Mouse (Mus musculus) limb, embryonic 13.5 days (tissue): Measurements from ENCODE around the gene Lpcat4. TPM values are rescaled to one million over a fixed set of nuclear protein-coding genes. Genes with fewer than 3 reads are reported as not detected.

Experiments used
- ATAC-seq: fragments of 200-750 bp; cut with Nextera tagmentation; 2 replicates; pipeline ENCODE4 v1.8.0; 2017; ENCODE audit warnings: low read depth, moderate number of reproducible peaks, moderate TSS enrichment; ENCODE audit not compliant: low FRiP score
- H3K27ac ChIP-seq: fragments of 300-500 bp; sonication (generic); 2 replicates; pipeline ENCODE4 v1.5.1; 2015; ENCODE audit warnings: inconsistent platforms, mild to moderate bottlenecking, moderate library complexity
- H3K27me3 ChIP-seq: fragments of 300-500 bp; sonication (generic); 2 replicates; pipeline ENCODE4 v1.6.1; 2015; ENCODE audit warnings: mild to moderate bottlenecking, inconsistent platforms
- H3K36me3 ChIP-seq: fragments of 300-500 bp; sonication (generic); 2 replicates; pipeline ENCODE4 v1.6.1; 2015; ENCODE audit warnings: inconsistent platforms, mild to moderate bottlenecking, moderate library complexity
- H3K4me1 ChIP-seq: fragments of 300-500 bp; sonication (generic); 2 replicates; pipeline ENCODE4 v1.6.1; 2015; ENCODE audit warnings: inconsistent platforms
- H3K4me2 ChIP-seq: fragments of 300-500 bp; sonication (generic); replicated peaks from 2 replicates; pipeline ENCODE4 v1.6.1; 2015; ENCODE audit warnings: inconsistent platforms, mild to moderate bottlenecking, moderate library complexity
- H3K4me3 ChIP-seq: fragments of 300-500 bp; sonication (generic); 2 replicates; pipeline ENCODE4 v1.5.1; 2015; ENCODE audit warnings: moderate library complexity, mild to moderate bottlenecking, inconsistent platforms
- H3K9ac ChIP-seq: fragments of 300-500 bp; sonication (generic); 2 replicates; pipeline ENCODE4 v1.6.1; 2015; ENCODE audit warnings: mild to moderate bottlenecking, inconsistent platforms
- H3K9me3 ChIP-seq: fragments of 300-500 bp; sonication (generic); 2 replicates; pipeline ENCODE4 v1.6.1; 2016; ENCODE audit warnings: inconsistent platforms
- WGBS: fragments of 180-500 bp; shearing (Covaris S2); methylation state at CpG from one replicate; pipeline ENCODE4 v1.1.7; 2015; 5-methylcytosine and 5-hydroxymethylcytosine counted together
- polyA plus RNA-seq: library from polyadenylated mRNA; unstranded; fragments of >200 nt; fragmentation: Nextera tagmentation; extraction: Ambion mirVana; gene quantifications from 2 replicates; pipeline ENCODE4 v1.2.1, GENCODE M21; 2015

The Lpcat4 gene
- polyA plus RNA-seq, 1 experiment from 2014 or later: 18.4 TPM

DNA sequence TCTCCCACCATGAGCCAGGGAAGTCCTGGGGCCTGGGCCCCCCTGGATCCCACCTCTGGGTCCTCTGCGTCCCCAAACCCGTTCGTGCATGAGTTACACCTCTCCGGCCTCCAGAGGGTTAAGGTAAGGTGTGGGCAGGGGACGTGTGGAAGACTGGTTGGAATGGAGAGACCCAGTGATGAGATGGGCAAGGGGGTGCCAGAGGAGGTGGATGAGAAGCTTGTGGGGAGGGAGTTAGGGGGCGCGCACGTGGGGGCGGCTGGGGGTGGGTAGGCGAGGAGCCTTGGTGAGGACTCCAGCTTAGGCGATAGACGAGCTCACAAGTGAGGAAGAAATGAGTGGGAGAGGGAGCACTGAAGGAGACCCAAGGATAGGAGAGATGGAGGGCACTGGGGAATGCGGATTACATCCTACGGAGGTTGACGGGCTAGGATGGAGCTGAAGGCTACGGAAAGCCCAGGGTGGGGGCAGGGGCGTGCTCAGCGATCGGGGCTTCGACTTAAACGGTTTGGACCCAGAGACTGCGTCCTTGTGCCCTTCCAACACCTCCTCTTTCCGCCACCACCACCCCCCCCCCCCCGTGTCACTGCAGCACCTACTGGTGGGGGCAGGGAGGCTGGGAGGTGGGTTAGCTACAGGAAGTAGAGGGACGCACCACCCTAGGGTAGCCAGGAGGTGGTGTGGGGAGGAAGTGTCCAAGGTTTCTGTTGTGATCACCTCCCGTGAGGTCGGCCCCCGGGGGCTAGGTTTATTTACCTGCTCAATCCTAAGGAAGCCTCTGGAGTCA is 860 bp downstream of the Lpcat4 start:
- Histone ChIP-seq H3K27ac (peak overlapping the region; percentile 94), H3K4me1 (peaks cover 19% of the 10 kb centered on the region), H3K9ac (peak overlapping the region; percentile 79), H3K27me3 (no peaks in the 10 kb centered on the region), H3K4me3 (peak overlapping the region; percentile 78), H3K9me3 (no peaks in the 10 kb centered on the region), H3K36me3 (peaks cover 24% of the 10 kb centered on the region), H3K4me2 (peak overlapping the region; percentile 84)
- ATAC-seq: peak; percentile 13
- 0% methylated on average over 26 of the region's 28 CpGs for WGBS

- WGBS: 80% methylated on average over 14 of the region's 14 CpGs
- H3K4me2 ChIP-seq: no peak overlapping the region
- ATAC-seq: no peak
These were observed 2.5 kb downstream of the Lpcat4 start for GRCm38 (mm10) chr2:112241787-112242186.

DNA sequence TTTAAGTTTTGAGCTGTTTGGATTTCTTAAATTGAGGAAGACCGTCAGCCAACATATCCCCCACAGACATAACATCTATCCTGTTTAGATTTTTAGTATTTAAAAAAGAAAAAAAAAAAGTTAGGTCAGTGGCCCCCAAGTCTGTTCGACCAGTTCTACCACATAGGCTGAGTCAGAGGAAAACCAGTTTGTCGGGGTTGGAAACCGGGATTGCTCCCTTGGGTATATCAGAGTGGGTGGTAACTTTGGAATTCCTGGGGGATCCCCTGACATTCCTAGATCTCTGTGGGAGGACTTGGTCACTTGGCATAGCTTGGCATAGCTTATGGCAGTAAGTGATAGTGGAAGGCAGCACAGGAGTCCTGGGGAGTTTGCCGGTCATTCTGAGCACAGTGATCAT is 6.0 kb downstream of the Lpcat4 start:
- ATAC-seq: no peak

More at GRCm38 (mm10) chr2:112241787-112242186, 2.5 kb downstream of the Lpcat4 start:
- Histone ChIP-seq H3K36me3 (peaks cover 37% of the 10 kb centered on the region), H3K27ac (no peak overlapping the region), H3K9me3 (no peaks in the 10 kb centered on the region), H3K27me3 (no peaks in the 10 kb centered on the region), H3K9ac (no peak overlapping the region), H3K4me3 (no peak overlapping the region), H3K4me1 (peaks cover 19% of the 10 kb centered on the region)

GRCm38 (mm10) chr2:112246193-112246592 is 6.9 kb downstream of the Lpcat4 start:
- no peak overlapping the region for H3K4me3 ChIP-seq
- ATAC-seq: no peak
- H3K9me3 ChIP-seq: no peaks in the 10 kb centered on the region
- no peak overlapping the region for H3K27ac ChIP-seq
- no peak overlapping the region for H3K9ac ChIP-seq
- peaks cover 41% of the 10 kb centered on the region for H3K36me3 ChIP-seq
- no peak overlapping the region for H3K4me2 ChIP-seq
- 90% methylated on average over 6 of the region's 6 CpGs for WGBS
- H3K4me1 ChIP-seq: peaks cover 3% of the 10 kb centered on the region; the same call in 1 of the 2 replicates
- H3K27me3 ChIP-seq: no peaks in the 10 kb centered on the region

More for the DNA sequence above, 6.0 kb downstream of the Lpcat4 start:
- H3K9ac ChIP-seq: no peak overlapping the region
- WGBS: 80% methylated on average over 5 of the region's 5 CpGs
- no peaks in the 10 kb centered on the region for H3K9me3 ChIP-seq
- H3K27me3 ChIP-seq: no peaks in the 10 kb centered on the region
- no peak overlapping the region for H3K4me3 ChIP-seq
- H3K27ac ChIP-seq: no peak overlapping the region
- H3K4me1 ChIP-seq: peaks cover 12% of the 10 kb centered on the region
- peaks cover 41% of the 10 kb centered on the region for H3K36me3 ChIP-seq
- H3K4me2 ChIP-seq: no peak overlapping the region

- Histone ChIP-seq H3K4me2 (no peak overlapping the region), H3K36me3 (peaks cover 41% of the 10 kb centered on the region), H3K4me3 (no peak overlapping the region), H3K27me3 (no peaks in the 10 kb centered on the region), H3K9me3 (no peaks in the 10 kb centered on the region), H3K9ac (no peak overlapping the region), H3K27ac (no peak overlapping the region), H3K4me1 (no peaks in the 10 kb centered on the region)
- ATAC-seq: no peak
- WGBS: 80% methylated on average over 10 of the region's 10 CpGs
These were observed 8.1 kb downstream of the Lpcat4 start for GRCm38 (mm10) chr2:112247323-112247722.

DNA sequence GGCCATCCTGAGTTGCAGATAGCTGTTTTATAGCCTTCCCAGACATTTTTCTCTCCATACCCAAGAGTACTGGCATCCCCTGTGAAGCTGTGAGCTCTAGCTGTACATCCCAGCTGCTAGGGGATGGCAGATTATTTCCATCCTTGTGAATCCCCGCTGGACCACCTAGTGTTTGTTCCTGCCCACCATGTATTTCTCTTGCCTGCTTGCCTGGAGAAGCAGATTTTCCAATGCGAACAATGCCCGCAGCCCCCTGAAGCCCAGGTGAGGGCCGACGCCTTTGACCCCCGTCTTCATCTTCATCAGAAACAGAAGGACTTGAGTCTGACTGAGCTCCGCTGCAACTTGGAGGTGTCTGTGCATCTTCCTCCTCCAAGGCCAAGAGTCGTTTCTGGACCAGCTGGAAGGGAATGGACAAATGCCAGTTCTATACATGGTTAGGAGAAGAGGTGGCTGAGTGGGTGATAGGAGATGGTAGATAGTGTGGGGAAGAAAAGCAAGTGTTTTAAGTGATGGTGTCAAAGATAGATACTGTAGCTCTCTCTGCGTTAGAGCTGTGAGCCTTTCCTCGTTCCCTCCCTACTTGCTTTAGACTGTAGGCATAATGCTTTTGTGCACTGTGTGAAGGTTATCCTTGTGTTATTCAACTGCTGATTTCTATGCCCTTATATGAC is 10.6 kb downstream of the Lpcat4 start:
- no peak overlapping the region for H3K4me3 ChIP-seq
- no peaks in the 10 kb centered on the region for H3K27me3 ChIP-seq
- no peaks in the 10 kb centered on the region for H3K9me3 ChIP-seq
- H3K4me2 ChIP-seq: no peak overlapping the region
- H3K9ac ChIP-seq: no peak overlapping the region
- 92% methylated on average over 10 of the region's 10 CpGs for WGBS
- peaks cover 4% of the 10 kb centered on the region; the same call in 1 of the 2 replicates for H3K4me1 ChIP-seq
- H3K27ac ChIP-seq: no peak overlapping the region
- H3K36me3 ChIP-seq: peaks cover 19% of the 10 kb centered on the region
- ATAC-seq: no peak

GRCm38 (mm10) chr2:112254675-112255515 is 15.6 kb downstream of the Lpcat4 start:
- Histone ChIP-seq H3K9ac (no peak overlapping the region), H3K4me3 (no peak overlapping the region), H3K9me3 (no peaks in the 10 kb centered on the region), H3K4me1 (peaks cover 4% of the 10 kb centered on the region; the same call in 1 of the 2 replicates), H3K4me2 (no peak overlapping the region), H3K27me3 (no peaks in the 10 kb centered on the region), H3K36me3 (no peaks in the 10 kb centered on the region), H3K27ac (no peak overlapping the region)
- no peak for ATAC-seq
- WGBS: 63% methylated on average over 7 of the region's 7 CpGs

DNA sequence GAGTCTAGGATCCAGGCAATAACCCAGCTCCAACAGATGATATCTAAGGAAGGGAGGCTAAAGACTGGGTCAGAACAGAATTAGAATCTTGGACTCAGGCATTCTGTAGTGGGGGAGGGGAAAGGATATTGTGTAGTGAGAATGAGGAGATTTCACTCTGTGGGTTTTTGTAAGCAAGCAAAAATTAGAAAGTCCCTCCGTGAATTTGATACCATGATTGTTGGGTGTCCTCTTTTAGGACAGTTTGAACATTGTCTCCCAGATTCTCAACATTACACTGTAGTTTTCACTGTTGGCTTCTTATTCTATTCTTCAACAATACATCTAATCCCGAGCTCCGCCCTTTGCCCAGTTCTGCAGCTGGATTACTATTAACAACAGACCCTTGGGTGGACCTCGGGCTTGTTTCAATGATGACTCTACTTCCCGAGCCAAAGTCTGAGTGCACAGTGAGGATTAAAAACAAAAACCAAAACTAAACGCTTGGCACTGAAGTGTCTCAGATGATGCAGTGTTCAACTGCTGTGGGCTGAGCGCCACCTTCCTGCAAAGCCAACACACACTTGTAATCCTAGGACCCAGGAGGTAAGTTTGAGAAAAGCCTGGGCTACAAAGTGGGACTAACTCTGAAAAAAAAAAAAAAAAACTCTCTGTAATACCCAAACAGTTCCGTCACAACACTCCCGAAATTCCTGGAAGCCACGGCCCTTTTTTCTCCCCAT is 20.1 kb downstream of the Lpcat4 start, which contains the start of gene Nutm1:
Gene Nutm1 (minus strand): TSS at position 51 of the 722 bp plus-strand sequence.
- H3K36me3 ChIP-seq: no peaks in the 10 kb centered on the region
- no peak within 1 kb of the TSS for H3K27ac ChIP-seq
- H3K9me3 ChIP-seq: no peaks in the 10 kb centered on the region
- H3K4me1 ChIP-seq: peaks cover 11% of the 10 kb centered on the region
- no peak within 1 kb of the TSS for H3K4me2 ChIP-seq
- no peak for ATAC-seq
- no peak within 1 kb of the TSS for H3K4me3 ChIP-seq
- H3K27me3 ChIP-seq: no peaks in the 10 kb centered on the region
- no peak within 1 kb of the TSS for H3K9ac ChIP-seq
- 77% methylated on average over 10 of the region's 10 CpGs for WGBS

GRCm38 (mm10) chr2:112261748-112262653 is 22.7 kb downstream of the Lpcat4 start, which contains the start of gene Nop10:
Gene Nop10, plus strand, starts transcription at chr2:112261926.
- H3K9me3 ChIP-seq: no peaks in the 10 kb centered on the region
- WGBS: under 1% methylated on average over 36 of the region's 36 CpGs
- peak within 1 kb of the TSS; percentile 66 for H3K4me3 ChIP-seq
- peak within 1 kb of the TSS; percentile 72 for H3K9ac ChIP-seq
- H3K27me3 ChIP-seq: no peaks in the 10 kb centered on the region
- H3K27ac ChIP-seq: peak within 1 kb of the TSS; percentile 48; the same call in 1 of the 2 replicates
- H3K36me3 ChIP-seq: no peaks in the 10 kb centered on the region
- peak; percentile 65 for ATAC-seq
- peak within 1 kb of the TSS; percentile 75 for H3K4me2 ChIP-seq
- H3K4me1 ChIP-seq: peaks cover 24% of the 10 kb centered on the region

DNA sequence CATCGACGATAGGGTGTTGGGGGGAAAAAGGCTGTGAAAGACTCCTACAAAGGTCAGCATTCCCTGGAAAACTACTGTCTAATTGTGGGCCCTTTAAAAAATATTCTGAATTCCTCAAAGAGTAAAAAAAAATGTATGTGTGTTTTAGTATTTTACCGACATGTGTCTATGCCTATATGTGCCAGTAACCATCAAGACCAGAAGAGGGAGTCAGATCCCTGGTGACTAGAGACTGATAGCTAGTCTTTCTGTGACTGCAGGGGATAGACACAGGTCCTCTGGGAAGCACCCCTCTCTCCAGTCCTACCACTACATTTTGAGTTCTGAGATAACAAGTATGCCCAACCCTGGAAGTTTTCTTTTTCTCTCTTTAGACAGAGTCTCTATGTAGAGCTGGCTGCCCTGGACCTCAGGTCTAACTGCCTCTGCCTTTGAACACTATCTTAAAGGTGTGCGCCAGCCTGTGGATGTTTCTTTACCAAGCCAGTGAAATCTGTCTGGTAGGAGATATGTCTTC is 23.6 kb downstream of the Lpcat4 start:
- no peaks in the 10 kb centered on the region for H3K9me3 ChIP-seq
- peak overlapping the region; percentile 75 for H3K4me2 ChIP-seq
- no peaks in the 10 kb centered on the region for H3K36me3 ChIP-seq
- no peaks in the 10 kb centered on the region for H3K27me3 ChIP-seq
- H3K4me3 ChIP-seq: peak overlapping the region; percentile 66
- 34% methylated on average over 4 of the region's 4 CpGs for WGBS
- no peak overlapping the region for H3K27ac ChIP-seq
- ATAC-seq: no peak
- H3K9ac ChIP-seq: peak overlapping the region; percentile 72
- peaks cover 30% of the 10 kb centered on the region for H3K4me1 ChIP-seq
